Mouse (Mus musculus): ENCODE results near the gene Rngtt. TPM values are rescaled to one million over a fixed set of nuclear protein-coding genes. Genes with fewer than 3 reads are reported as not detected.
"Not testable (repeated sequence)": the region's sequence is repeated elsewhere in the genome, so short reads cannot be mapped to it uniquely, and the experiment has no call there.

Gene Rngtt
- 10 to 100 TPM; 17.6 to 19.8 TPM for total RNA-seq (2021)

GRCm38 (mm10) chr4:33309764-33310757 is at the start of gene Rngtt:
Gene Rngtt, plus strand, starts transcription at chr4:33310311.
- peak; percentile 94 to 98 for DNase-seq (ENCODE audit: extremely low spot score in 1 of 2, low spot score in 2 of 2)
- intact Hi-C loops (cut with DNase I) = no loop called here

- intact Hi-C loops (cut with DNase I) = no loop called here
- no peak for DNase-seq (ENCODE audit: extremely low spot score in 1 of 2, low spot score in 2 of 2)
Observed at GRCm38 (mm10) chr4:33260311-33260710, 49.8 kb upstream of the Rngtt start.

- intact Hi-C loops (cut with DNase I) = no loop called here
- peak; percentile 44 to 91 for DNase-seq (ENCODE audit: extremely low spot score in 1 of 2, low spot score in 2 of 2)
Observed at GRCm38 (mm10) chr4:33261311-33261753, 48.8 kb upstream of the Rngtt start.

GRCm38 (mm10) chr4:33262897-33263296 is 47.2 kb upstream of the Rngtt start:
- intact Hi-C loops (cut with DNase I) = no loop called here
- DNase-seq (ENCODE audit: extremely low spot score in 1 of 2, low spot score in 2 of 2) = no peak

- intact Hi-C loops (cut with DNase I) = no loop called here
- DNase-seq (ENCODE audit: extremely low spot score in 1 of 2, low spot score in 2 of 2) = no peak
Observed at GRCm38 (mm10) chr4:33264979-33265726, 45.0 kb upstream of the Rngtt start.

- intact Hi-C loops (cut with DNase I) = no loop called here
- no peak for DNase-seq (ENCODE audit: extremely low spot score in 1 of 2, low spot score in 2 of 2)
Observed at GRCm38 (mm10) chr4:33270386-33271314, 39.5 kb upstream of the Rngtt start.

- DNase-seq (ENCODE audit: extremely low spot score in 1 of 2, low spot score in 2 of 2) = no peak
- intact Hi-C loops (cut with DNase I) = no loop called here
Observed at GRCm38 (mm10) chr4:33273437-33273836, 36.7 kb upstream of the Rngtt start.

GRCm38 (mm10) chr4:33281891-33282685 is 28.0 kb upstream of the Rngtt start:
- intact Hi-C loops (cut with DNase I) = no loop called here
- no peak for DNase-seq (ENCODE audit: extremely low spot score in 1 of 2, low spot score in 2 of 2)

GRCm38 (mm10) chr4:33284083-33284880 is 25.8 kb upstream of the Rngtt start:
- DNase-seq (ENCODE audit: extremely low spot score in 1 of 2, low spot score in 2 of 2) = no peak
- intact Hi-C loops (cut with DNase I) = no loop called here

GRCm38 (mm10) chr4:33285448-33285847 is 24.7 kb upstream of the Rngtt start:
- no peak for DNase-seq (ENCODE audit: extremely low spot score in 1 of 2, low spot score in 2 of 2)
- intact Hi-C loops (cut with DNase I) = no loop called here

GRCm38 (mm10) chr4:33289106-33289650 is 20.9 kb upstream of the Rngtt start:
- intact Hi-C loops (cut with DNase I) = no loop called here

GRCm38 (mm10) chr4:33290002-33290401 is 20.1 kb upstream of the Rngtt start, which contains the start of gene Pnrc1:
Gene Pnrc1, minus strand, starts transcription at chr4:33290163.
- DNase-seq (ENCODE audit: extremely low spot score in 1 of 2, low spot score in 2 of 2) = peak; percentile 28 to 47
- intact Hi-C loops (cut with DNase I) = loop anchor here (5.0 kb wide), 1 partner anchor 43 kb away; no protein-coding TSS in a partner anchor

More at GRCm38 (mm10) chr4:33289106-33289650, 20.9 kb upstream of the Rngtt start:
- no peak for DNase-seq (ENCODE audit: extremely low spot score in 1 of 2, low spot score in 2 of 2)

GRCm38 (mm10) chr4:33290878-33291277 is 19.2 kb upstream of the Rngtt start:
- no peak for DNase-seq (ENCODE audit: extremely low spot score in 1 of 2, low spot score in 2 of 2)
- intact Hi-C loops (cut with DNase I) = loop anchor here (5.0 kb wide), 1 partner anchor 44 kb away; no protein-coding TSS in a partner anchor

GRCm38 (mm10) chr4:33292409-33293370 is 17.4 kb upstream of the Rngtt start:
- peak; percentile 65 to 80 for DNase-seq (ENCODE audit: extremely low spot score in 1 of 2, low spot score in 2 of 2)
- intact Hi-C loops (cut with DNase I) = loop anchor here (2.0 to 5.0 kb wide), 2 partner anchors 45 to 172 kb away; no protein-coding TSS in a partner anchor

- DNase-seq (ENCODE audit: extremely low spot score in 1 of 2, low spot score in 2 of 2); intact Hi-C loops (cut with DNase I): not testable (repeated sequence)
Observed at GRCm38 (mm10) chr4:33300891-33301665, 9.0 kb upstream of the Rngtt start.
